Mouse (Mus musculus) adrenal gland, postnatal 0 days (tissue): ENCODE results near the gene Rtl8a. TPM values are rescaled to one million over a fixed set of nuclear protein-coding genes. Genes with fewer than 3 reads are reported as not detected.

ENCODE experiments used
- polyA plus RNA-seq: library from polyadenylated mRNA; unstranded; fragments of >200 nt; fragmentation: Nextera tagmentation; extraction: Ambion mirVana; gene quantifications from 2 replicates; pipeline ENCODE4 v1.2.1, GENCODE M21; 2015

Gene Rtl8a
- polyA plus RNA-seq = 94.8 and 97.5 TPM in 2 replicates

DNA sequence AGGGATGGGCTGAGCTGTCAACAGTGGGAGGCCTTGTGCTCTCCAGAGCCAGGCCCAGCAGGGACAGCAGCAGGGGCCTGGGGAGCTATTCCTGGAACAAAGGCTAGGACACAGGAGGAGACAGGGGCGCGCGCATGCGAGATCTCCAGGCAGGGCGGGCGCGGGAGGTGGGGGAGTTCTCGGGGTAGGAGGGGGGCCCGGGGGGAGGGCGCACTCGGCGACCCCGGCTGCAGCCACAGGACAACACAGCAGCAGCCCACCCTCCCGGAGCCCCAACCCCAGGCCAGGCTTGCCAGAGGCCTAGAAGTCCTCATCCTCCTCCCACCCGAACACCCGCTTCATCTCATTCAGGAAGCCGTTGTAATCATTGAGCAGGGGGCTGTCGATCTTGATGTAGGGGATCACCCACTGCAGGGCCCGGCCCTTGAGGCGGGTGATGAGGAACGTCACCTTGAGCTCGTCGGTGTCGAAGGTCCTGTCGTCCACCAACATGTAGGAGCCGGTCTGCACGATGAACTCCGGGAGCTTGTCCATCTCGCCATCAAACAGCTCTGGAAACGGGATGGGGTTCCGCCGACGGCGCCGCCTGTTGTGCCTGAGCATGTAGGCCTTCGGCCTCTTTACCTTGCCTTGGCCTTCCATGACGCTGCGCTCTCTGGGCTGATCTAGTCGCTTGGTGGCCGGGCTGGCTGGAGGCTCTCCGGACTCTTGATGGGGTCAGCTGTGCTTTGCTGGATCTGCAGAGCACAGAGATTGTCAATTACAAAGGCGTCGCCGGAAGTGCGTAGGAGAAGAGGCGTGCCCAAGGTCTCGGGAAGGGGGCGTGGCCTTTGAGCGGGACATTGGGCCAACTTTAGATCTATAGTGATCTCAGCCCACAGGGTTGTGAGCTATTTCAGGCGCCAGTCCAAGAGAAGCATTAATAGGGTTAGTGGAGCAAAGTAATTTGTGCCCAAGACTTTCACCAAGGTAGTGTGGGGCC, at the start of gene Rtl8a:
Gene Rtl8a, minus strand, starts transcription at position 703 of the 982 bp plus-strand sequence.

DNA sequence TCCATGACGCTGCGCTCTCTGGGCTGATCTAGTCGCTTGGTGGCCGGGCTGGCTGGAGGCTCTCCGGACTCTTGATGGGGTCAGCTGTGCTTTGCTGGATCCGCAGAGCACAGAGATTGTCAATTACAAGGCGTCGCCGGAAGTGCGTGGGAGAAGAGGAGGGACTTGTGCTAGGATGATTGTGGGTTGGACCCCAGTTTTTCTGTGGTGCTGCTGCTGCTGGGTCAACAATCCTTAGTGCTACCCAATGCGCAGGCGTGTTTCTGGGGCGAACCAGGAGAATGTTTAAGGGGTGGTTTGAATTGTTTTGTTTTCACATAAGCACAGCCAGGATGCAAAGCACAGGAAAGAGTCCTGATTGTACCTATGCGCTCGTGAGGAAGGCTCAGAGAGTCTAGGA, 26.8 kb upstream of the Rtl8a start, which contains the start of gene Rtl8b:
Gene Rtl8b, minus strand, starts transcription at position 115 of the 400 bp plus-strand sequence.

DNA sequence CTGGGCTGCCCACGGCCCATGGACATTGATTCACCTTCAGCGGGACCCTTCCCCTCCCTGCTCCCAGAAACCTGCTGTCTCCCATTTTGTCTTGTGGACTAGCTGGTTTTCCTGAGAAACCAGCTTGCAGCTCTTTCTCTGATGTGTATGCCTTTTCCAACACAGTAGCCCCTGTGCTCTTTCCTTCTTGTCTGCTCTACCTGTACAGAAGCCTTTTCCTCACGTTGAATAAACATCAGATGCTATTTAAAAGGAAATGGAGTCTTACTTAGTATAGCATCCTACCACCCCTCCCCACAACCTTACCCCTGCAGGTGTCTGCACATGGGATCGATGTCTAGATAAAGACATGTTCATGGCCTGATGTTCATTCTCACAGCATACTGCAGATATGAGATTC, 34.6 kb downstream of the Rtl8a start, which contains the start of gene Gm14597:
Gene Gm14597, minus strand, starts transcription at position 101 of the 400 bp plus-strand sequence.

DNA sequence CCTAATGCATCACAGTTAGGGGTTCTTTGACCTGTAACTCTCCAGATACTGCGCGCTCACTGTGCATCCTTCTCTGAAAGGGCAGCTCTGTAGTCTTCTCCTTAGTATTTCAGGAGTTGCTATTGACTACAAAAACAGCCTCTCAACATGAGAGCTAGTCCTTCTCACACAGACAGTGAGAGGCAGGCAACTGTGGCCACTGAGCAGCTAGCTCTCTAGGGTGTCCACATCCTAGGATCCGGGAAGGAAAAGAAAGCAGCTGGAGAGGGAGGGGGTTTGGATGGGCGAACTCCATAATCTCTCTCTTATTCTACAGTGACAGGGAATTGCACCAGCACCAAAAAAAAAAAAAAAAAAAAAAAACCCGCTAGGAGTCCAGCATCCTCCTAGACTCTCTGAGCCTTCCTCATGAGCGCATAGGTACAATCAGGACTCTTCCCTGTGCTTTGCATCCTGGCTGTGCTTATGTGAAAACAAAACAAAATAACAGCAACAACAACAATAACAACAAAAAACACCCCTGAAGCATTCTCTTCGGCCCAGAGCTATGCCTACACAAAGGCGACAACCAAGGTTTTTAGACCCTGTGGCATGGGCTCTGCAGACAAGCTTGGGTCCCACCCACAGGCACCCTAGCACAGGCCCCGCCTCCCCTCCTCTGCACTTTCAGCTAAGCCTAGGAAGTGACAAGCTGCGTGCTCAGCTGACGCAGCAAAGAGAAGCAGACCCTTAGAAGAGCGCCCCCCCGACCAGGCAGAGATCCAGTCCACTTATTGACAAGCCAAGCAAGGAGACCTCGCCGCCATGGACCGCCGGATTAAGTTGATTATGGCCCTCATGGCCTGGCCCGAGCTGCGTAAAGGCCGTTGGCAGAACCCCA, 36.0 kb downstream of the Rtl8a start, which contains the start of gene Rtl8c:
Gene Rtl8c, plus strand, starts transcription at position 791 of the 880 bp plus-strand sequence.

Other genes with a start within 250 kb of the Rtl8a start
- not detected in 2 replicates for gene Etd, start 208.8 kb downstream of the Rtl8a start, polyA plus RNA-seq
- gene Rtl8c, start 35.6 kb downstream of the Rtl8a start, polyA plus RNA-seq = 71.9 and 85.6 TPM in 2 replicates
- 0.26 TPM in 1 of 2 replicates, not detected in the other for gene Gm14597, start 34.7 kb downstream of the Rtl8a start, polyA plus RNA-seq
- gene Rtl8b, start 26.7 kb upstream of the Rtl8a start, polyA plus RNA-seq = 63.4 and 69.2 TPM in 2 replicates
- 0.47 and 0.48 TPM in 2 replicates for gene 4930502E18Rik, start 81.1 kb upstream of the Rtl8a start, polyA plus RNA-seq
- not detected in 2 replicates for gene 1700013H16Rik, start 114.1 kb upstream of the Rtl8a start, polyA plus RNA-seq
- gene Zfp36l3, start 132.7 kb upstream of the Rtl8a start, polyA plus RNA-seq = not detected in 2 replicates
- gene Xlr, start 154.0 kb upstream of the Rtl8a start, polyA plus RNA-seq = 3.5 and 12.7 TPM in 2 replicates